Mouse (Mus musculus) 3T3-L1 (cell line): ENCODE measurements around the gene 2810408A11Rik.
"Not testable (repeated sequence)": the region's sequence is repeated elsewhere in the genome, so short reads cannot be mapped to it uniquely, and the experiment has no call there.

ENCODE experiments used
- DNase-seq: peaks from one replicate; pipeline ENCODE4 v3.0.0-alpha.2; 2015; ENCODE audit warnings: low read depth, low spot score

2810408A11Rik gene

DNA sequence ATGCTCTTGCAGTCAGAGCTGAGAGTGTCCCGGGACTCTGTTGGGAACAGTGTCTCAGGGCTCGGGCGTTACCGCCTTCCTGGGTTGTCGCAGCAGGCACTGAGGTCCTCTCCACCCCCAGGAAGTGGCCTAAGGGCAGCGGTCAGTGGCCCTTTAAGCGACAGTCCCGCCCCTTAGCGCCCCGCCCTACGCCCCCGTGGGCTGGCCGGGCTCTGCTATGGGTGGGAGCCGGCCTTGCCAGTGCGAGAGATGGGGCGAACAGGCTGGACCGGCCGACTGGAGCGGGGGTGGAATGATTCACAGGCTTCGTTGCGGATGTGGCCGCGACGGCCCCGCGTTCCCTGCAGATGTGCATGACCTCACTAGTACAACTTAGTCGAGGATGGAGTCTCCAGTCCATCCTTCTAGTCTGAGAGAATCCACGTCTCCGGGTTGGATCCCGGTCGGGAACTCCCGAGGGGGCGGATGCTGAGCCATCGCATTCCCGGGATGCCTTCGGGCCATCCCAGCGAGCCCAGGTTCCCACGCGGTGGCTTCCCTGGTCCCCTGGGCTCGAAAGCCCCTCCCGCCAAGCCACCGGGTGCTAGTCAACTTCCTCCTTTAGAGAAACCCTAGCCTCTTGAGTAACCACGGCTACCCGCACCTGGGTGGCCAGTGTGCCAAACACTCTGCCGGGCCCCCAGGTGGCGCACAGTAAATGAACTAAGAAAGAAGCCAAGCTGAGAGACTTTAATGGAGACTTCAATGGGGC lies 19.8 kb downstream of the 2810408A11Rik start, which contains the start of gene Kctd11:
TSS of gene Kctd11 (minus strand) at position 554 of the 751 bp plus-strand sequence.
- DNase-seq, result peak; percentile 86

DNA sequence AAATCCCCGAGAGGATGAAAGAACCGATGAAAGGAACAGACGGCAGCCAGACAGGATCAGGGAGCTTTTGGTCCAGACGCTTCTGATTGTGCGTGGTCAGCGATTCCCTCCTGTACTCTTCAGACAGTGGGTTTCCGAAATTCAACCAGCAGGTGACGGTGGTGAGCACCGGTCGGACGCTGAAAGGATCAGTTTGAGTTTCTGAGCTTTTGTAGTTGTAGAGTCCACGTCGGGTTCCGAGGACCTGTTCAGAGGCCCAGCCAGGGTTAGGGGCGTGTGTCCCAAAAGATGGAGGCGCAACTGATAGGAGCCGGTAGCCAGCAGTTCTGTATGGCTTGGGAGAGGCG lies 20.3 kb downstream of the 2810408A11Rik start:
- DNase-seq, result peak; percentile 94

DNA sequence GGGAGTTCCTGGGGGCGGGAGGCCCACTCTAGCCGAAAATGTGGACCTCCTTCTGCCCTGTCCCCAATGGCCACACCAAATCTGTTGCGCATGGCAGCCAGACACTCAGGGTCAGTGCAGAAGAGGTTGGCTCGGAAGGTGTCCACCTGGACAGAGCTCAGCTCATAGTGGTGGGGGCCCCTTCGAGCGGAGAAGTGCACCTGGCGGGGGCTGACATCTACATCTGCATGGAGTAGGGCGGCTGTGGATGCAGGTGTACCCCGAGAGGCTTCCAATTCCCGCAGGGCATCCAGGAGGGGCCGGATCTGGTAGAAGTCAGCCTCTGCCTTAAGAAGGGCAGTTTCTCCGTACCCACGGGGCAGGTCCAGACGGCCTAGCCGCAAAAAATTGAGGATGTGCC lies 21.1 kb downstream of the 2810408A11Rik start:
- no peak for DNase-seq

DNA sequence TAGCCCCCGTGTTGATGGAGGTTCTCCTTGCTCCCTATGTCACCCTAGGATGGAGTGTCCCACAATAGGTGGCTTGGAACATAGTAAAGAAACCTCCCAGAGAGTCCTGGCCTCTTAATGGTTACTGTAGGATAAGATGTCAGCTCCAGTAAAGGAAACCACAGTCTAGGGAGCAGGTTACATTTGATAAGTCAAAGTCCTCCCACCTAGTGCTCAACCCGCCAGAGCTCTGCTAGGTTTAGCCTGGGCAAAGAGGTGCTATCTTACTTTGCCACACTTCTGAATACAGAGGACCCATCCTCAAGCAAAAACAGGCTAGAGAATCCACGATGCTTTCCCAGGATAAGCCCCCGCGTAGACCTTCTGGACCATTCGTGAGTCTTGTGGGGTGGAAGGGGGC lies 21.8 kb downstream of the 2810408A11Rik start:
- DNase-seq, result no peak

DNA sequence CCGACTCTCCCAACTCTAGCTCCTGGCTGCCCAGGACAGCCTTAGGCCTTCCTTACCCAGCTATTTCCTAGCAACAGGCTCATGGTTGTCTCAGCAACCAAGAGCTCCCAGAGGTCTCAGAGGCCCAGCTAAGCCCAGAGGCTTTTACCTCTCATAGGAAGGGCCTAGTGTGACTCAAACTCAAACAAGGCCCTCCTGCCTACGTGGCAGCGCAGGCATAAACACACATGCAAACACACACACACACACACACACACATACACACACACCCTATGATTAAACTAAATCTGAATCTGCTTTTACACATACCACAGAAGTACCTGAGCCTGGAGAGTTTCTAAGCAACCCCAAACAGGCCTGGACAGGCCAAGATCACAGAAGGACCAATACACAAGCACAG lies 22.4 kb downstream of the 2810408A11Rik start:
- peak; percentile 54 for DNase-seq

DNA sequence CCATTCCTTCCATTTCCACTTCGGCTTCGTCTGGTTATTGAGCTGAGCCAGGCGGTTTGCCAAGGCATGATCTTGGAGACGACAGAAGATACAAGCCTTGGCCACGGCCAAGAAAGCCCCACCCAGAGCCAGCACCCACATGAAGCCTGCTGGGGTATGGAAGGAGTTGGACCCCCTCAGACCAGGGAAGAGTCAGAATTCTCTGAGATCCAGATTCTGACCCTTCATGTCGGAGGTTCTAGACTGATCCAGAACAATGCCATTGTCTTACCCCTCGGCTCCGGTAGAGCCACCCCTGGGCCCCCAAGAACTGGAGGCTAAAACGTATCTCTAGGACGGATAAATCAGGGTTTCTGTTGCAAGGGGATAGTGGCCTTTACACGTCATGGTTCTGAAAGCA lies 22.9 kb downstream of the 2810408A11Rik start, which contains the start of gene Tmem95:
TSS of gene Tmem95 (minus strand) at position 141 of the 400 bp plus-strand sequence.
- DNase-seq, result no peak

DNA sequence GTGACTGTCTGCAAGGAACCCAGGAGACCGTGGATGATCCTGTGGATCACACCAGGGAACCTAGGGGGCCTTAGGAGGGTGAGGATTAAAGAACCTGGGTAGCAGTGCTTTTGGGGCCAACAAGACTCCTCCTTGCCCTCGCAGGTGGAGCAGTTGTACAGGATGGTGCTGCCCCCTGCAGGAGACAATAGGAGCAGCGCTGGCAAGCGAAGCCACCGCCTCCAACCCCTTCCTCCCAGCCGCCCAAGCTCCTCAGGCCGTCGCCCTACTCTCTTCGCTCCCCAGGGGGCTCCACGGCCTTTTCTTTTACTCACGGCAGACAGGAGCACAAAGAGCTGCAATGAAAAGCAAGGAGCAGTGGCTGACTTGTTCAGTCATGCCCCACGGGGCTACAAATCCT lies 23.9 kb downstream of the 2810408A11Rik start:
- DNase-seq, result peak; percentile 93

DNA sequence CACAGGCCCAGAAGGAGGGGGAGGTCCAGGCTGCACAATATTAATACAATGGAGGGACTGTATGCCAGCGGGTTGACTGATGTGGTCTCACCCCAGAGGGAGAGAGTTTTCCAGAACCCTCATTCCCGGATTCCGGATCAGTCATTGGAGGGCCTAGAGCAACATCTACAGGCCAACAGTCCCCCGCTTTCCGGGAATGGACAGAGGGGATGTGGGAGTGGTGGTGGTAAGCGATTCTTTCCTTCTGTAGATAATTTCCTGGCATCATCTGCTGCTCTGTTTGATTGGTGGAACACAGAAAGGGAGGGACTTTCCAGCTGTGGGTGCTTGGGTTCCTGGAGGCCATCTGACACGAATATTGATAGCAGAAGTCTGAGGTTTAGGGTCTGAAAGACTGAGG lies 24.6 kb downstream of the 2810408A11Rik start:
- DNase-seq, result peak; percentile 40

DNA sequence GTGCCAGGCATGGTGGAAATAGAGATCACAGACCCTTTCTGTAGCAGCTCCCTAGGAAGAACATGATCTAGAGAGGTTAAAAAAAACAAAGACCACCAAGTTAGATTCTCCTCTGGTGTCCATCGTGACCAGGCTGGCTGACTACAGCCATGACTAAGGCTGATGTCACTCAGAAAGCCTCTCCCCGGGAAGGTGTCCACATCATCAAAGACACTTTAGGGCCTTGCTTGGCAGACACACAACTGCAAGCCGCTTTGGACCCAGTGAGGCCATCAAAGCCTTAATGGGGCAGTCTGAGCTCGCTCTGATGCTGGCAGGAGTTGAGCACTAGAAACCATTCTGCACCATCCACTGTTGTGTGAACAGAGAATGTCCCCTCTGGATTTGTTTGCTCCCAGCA lies 28.3 kb downstream of the 2810408A11Rik start:
- DNase-seq, result peak; percentile 63

DNA sequence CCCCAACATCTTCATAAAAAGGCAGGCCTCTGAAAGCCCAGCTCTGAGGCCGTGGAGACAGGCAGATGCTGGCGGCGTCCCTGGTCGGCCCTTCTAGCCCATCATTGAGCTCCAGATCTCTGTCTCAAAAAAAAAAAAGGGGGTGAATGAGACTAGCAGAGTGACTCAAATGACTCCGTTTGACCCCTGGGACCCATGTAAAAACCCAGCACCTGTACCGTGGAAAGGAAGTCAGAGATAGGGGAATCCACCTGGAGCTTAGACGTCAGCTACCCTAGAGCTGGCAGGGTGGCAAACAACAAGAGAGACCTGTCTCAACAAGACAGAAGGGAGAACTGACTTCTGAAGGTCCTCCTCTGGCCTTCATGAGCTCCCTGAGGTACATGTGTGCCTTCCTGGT lies 29.0 kb downstream of the 2810408A11Rik start:
- no peak for DNase-seq

DNA sequence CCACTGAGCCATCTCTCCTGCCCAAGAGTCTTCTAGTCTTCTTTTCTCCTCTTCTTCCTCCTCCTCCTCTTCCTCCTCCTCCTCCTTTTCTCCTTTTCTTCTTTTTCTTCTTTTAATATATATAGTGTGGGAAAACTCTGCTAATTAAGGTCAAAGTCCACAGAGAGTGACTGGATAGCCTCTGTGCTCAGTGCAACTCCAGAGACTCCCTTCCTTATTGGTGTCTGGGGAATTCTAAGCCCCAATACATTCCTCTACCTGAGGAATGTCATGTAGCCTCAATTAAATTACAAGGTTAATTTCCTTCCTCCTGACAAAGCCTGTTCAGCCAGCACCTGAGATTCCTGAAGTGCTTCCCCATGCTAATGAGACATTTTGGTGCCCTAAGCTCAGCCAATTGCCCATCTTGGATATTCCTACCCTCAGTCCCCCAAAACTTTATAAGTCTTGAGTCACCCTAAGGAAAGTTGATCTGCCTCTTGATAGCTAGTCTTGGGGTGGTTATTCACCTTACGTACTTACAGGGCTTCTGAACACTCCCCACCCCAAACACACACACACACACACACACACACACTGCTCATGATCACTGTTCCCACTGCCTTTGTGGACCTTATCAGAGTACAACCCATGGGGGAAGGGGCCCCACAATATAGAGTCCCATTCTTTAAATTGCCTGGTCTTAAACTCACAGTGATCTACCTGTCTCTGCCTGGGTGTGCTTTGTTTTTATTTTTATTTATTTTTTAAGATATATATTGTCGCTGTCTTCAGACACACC lies 30.3 kb downstream of the 2810408A11Rik start:
- DNase-seq, result no peak

DNA sequence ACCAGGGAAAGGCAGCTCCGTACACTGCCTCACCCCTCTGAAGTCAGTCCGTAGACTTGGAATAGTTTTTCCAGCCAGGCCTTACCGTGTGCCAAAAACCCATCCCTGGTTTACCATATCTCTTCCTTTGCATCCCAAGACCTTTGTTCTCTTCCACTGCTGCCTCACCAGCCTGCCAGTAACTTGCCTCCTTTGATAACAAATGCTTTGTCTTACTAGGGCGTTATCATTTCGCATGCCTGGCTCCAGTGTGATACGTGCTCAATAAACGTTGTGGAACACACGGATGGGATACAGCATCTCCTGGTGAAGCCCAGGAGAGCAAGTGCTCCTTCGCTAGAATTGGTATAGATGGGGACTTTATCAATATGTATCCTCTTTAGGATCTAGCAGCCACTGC lies 33.5 kb downstream of the 2810408A11Rik start:
- DNase-seq, result no peak

DNA sequence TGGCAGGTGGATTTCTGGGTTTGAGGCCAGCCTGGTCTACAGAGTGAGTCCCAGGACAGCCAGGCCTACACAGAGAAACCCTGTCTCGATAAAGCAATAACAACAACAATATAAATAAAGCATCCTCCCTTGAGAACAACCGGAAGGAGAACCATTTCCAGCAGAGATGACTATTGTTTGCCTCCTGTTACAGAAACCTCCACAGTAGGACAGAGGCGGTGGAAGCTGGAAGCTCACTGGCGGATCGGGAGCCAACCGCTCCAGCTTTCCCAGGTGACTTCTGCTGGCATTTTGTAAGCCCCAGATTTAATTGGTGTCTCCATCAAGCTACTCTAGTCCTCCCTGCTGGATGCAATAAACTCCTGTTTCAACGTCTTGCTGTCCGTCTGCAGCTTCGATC lies 35.2 kb downstream of the 2810408A11Rik start:
- no peak for DNase-seq

DNA sequence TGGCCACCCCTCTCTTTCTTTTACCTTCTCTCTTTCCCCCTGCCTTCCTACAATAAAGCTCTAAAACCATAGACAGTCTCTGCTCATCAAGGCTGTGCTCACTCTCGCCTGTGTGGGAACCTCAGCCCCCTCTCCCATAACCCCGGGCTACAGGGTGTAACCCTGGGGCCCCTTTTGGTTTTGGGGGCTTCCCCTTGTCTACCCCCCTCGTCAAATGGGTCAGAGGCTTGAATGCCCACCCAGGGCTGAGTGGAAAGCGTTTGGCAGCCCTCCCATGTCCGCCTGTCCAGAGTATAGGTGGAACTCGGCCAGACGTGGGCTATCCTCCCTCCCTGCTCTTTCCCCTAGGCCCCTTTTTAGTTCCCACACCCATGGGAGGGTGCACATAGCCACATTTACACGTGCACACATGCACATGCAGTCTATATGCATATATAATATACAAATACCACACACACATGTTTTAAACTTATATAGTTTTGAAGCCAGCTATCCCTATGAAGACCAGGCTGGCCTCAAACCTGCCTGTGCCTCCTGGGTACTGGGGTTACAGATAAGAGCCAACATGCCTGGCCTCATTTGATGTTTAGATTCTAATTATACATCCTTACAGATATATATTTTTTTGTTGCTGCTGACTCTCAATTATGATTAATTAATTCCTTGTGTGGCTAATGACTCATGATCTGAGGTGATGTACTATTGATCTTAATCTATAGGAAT lies 36.5 kb downstream of the 2810408A11Rik start:
- DNase-seq, result no peak

DNA sequence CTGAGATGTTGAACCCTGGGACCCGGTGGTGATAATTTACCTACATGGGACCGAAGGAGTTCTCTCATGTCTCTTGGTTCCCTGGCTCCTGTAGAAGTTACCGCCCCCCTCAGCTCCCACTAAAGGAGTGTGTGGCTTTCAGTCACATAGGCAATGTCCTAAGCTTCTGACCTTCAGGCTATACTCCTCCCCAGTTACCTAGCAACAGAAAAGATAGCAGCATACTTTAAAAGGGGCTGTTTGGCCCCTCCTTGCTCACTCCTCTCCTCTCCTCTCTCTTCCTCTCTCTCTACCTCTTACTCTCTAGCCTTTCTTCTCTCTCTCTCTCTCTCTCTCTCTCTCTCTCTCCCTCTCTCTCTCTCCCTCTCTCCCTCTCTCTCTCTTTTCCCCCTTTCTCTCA lies 37.1 kb downstream of the 2810408A11Rik start:
- DNase-seq, result not testable (repeated sequence)

DNA sequence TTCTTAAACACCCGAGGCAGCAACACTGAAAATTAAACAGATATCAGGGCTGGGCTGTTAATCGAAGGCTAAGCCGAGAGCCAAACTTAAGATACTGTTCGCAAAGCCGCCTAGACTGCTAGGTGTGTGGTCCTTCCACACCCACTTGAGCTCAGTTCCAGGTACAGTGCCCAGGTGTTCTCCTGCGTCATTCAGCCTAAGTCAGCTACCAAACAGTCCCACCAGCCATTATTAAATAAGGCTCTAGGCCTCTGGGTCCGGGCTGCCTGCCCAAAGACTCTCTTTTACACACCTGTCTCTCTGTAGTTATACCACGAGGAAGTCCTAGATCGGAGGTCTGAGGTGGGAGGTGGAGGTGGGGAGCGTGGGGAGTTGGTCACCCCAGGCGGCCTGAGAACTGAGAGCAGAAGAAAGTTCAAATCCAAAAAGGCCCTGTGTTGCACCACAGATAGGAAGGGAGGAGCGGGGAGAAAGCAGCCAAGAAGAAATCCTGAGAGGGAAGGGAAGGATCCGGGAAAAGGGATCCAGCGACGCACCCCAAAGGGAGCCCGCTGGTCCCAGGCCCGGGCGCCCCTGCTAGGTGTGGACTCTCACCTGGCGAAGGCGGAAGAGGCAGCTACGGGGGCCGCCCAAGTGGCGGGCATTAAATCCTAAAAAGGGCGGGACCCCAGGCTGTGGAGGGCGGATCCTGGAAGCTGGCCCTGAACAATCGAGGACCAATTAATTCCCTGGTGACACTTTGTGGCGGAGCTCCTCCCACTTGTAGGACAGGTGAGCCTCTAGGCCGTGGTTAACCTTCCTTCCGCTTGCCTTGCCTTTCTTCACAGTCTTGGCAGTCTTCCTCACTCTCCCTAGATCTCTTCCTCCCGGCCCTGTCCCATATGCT lies 42.4 kb downstream of the 2810408A11Rik start, which contains the start of gene Tnk1:
TSS of gene Tnk1 (minus strand) at position 618 of the 886 bp plus-strand sequence.
- DNase-seq, result no peak

DNA sequence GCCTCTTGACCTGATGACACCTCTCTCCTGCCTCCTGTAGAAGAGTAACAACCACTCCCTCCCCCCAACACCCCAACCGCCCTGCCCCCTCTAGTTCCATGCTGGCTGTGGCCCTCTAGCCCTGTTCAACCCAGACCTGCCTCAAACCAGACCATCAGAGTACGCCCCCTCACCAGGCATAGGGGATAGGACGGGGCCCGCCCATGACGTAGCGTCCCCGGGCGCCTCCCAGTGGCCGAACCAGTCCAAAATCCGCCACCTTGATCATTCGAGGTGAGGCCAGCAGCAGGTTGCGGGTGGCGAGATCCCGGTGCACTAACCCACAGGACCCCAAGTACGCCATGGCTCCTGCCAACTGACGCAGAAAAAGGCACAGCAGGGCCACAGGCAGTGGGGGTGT lies 45.4 kb downstream of the 2810408A11Rik start:
- DNase-seq, result no peak

DNA sequence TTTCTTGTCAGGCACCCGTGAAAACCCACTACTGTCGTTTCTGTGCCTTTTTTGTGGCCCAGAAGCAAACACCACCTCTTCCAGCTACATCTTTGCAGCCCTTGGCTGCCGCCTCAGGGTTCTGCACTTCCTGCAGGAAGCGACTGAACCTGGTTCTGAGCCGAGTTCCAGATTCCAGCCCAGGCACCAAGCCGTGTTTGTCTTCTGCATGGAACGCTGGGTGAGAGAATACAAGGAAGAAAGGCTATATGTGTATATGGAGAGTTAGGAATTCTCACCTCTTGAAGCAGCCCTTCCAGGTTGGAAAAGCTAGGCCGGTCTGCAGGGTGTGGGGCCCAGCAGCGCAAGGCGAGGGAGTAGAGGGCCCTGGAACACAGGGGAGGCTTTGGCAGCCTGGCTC lies 46.1 kb downstream of the 2810408A11Rik start:
- DNase-seq, result no peak

DNA sequence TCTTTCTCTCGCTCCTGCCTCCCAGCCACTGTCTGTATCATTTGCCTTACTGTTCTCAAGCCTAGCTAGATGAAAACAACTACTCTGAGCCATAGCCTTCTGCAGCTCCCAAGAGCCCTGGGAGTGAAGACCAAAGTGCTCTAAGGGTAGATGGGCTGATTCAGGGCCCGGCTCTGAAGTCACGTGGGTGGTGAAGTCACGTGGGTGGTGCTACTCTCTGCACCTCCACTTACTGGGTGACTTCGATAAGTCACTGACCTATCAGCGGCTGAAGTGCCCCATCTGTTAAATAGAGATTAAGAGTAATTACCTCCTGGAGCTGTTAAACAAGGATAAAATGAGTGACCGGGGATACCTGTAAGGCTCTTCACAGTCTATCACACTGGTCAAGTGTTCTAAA lies 46.8 kb downstream of the 2810408A11Rik start:
- peak; percentile 5 for DNase-seq

DNA sequence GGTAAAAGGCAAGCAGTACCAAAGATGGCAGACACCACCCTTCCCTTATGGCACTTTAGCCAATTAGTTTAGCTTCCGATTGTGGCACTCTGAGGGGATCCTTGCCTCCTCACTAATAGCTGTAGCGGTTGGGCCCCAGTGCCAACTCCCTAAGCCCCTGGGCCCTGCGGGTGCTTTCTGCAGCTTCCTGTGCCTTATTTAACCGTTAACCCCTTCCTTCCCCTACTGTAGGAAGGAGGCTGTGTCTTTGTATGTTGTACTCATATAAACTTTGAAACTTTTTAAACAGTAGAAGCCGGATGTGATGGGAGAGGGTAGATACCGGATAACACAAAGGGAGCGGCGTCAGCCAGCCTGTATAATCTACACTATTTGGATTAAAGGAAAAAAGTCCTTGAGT lies 50.0 kb downstream of the 2810408A11Rik start:
- no peak for DNase-seq

DNA sequence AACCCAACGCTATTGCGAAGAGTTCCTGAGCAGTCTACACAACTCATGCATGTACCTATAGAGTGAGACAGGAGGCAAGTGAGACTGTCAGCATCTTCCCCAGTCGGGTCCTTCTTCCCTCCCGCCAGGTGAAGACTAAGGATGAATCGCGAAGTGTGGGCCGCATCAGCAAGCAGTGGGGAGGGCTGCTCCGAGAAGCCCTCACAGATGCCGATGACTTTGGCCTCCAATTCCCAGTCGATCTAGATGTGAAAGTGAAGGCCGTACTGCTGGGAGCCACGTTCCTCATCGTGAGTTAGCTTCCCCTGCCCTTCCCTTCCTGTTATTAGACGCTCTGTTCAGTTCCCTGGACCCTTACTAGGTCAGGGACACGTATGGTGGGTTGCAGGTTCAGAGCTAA lies 50.9 kb downstream of the 2810408A11Rik start:
- no peak for DNase-seq
